Mouse (Mus musculus): ENCODE results near the gene Pik3cb.

The Pik3cb gene

GRCm38 (mm10) chr9:99140063-99140882 is at the start of gene Pik3cb:
Gene Pik3cb (minus strand): TSS chr9:99140621.
- DNase-seq (ENCODE audit: low read depth): peak; percentile 96

- no peak for DNase-seq (ENCODE audit: low read depth)
Measured at GRCm38 (mm10) chr9:99183043-99183670, 42.7 kb upstream of the Pik3cb start.

- DNase-seq (ENCODE audit: low read depth): no peak
Measured at GRCm38 (mm10) chr9:99182121-99182520, 41.7 kb upstream of the Pik3cb start.

GRCm38 (mm10) chr9:99180272-99180671 is 39.9 kb upstream of the Pik3cb start:
- no peak for DNase-seq (ENCODE audit: low read depth)

GRCm38 (mm10) chr9:99178736-99179135 is 38.3 kb upstream of the Pik3cb start:
- no peak for DNase-seq (ENCODE audit: low read depth)

- DNase-seq (ENCODE audit: low read depth): no peak
Measured at GRCm38 (mm10) chr9:99175774-99176173, 35.4 kb upstream of the Pik3cb start.

GRCm38 (mm10) chr9:99172811-99173210 is 32.4 kb upstream of the Pik3cb start:
- no peak for DNase-seq (ENCODE audit: low read depth)

- no peak for DNase-seq (ENCODE audit: low read depth)
Measured at GRCm38 (mm10) chr9:99171186-99171585, 30.8 kb upstream of the Pik3cb start.

GRCm38 (mm10) chr9:99169029-99169428 is 28.6 kb upstream of the Pik3cb start:
- no peak for DNase-seq (ENCODE audit: low read depth)

GRCm38 (mm10) chr9:99166946-99167345 is 26.5 kb upstream of the Pik3cb start:
- no peak for DNase-seq (ENCODE audit: low read depth)

- no peak for DNase-seq (ENCODE audit: low read depth)
Measured at GRCm38 (mm10) chr9:99165956-99166355, 25.5 kb upstream of the Pik3cb start.

GRCm38 (mm10) chr9:99164664-99165226 is 24.3 kb upstream of the Pik3cb start:
- no peak for DNase-seq (ENCODE audit: low read depth)

- DNase-seq (ENCODE audit: low read depth): no peak
Measured at GRCm38 (mm10) chr9:99164148-99164503, 23.7 kb upstream of the Pik3cb start.

- DNase-seq (ENCODE audit: low read depth): no peak
Measured at GRCm38 (mm10) chr9:99163420-99164147, 23.2 kb upstream of the Pik3cb start.

- DNase-seq (ENCODE audit: low read depth): no peak
Measured at GRCm38 (mm10) chr9:99162839-99163238, 22.4 kb upstream of the Pik3cb start.

- no peak for DNase-seq (ENCODE audit: low read depth)
Measured at GRCm38 (mm10) chr9:99160780-99161179, 20.4 kb upstream of the Pik3cb start.

GRCm38 (mm10) chr9:99159932-99160331 is 19.5 kb upstream of the Pik3cb start:
- DNase-seq (ENCODE audit: low read depth): no peak

GRCm38 (mm10) chr9:99158708-99159107 is 18.3 kb upstream of the Pik3cb start:
- no peak for DNase-seq (ENCODE audit: low read depth)

- no peak for DNase-seq (ENCODE audit: low read depth)
Measured at GRCm38 (mm10) chr9:99158203-99158632, 17.8 kb upstream of the Pik3cb start.

- no peak for DNase-seq (ENCODE audit: low read depth)
Measured at GRCm38 (mm10) chr9:99153655-99154054, 13.2 kb upstream of the Pik3cb start.

- no peak for DNase-seq (ENCODE audit: low read depth)
Measured at GRCm38 (mm10) chr9:99152699-99153490, 12.5 kb upstream of the Pik3cb start.

Measured in induced T-regulatory cell, adult 2 months (primary cell).